In genomic region chr1:167271841-167272240, GRCm38 (mm10) we compare ENCODE assay signal across 10 mouse cellular contexts. TPM values are rescaled to one million over a fixed set of nuclear protein-coding genes. Genes with fewer than 3 reads are reported as not detected.
DNase-seq lines count a peak whose midpoint lies in the region; ATAC-seq and TF ChIP-seq lines count a peak whose summit lies in the region.
"Had no signal": no experiment of that assay in that cellular context is flagged by ENCODE, and none has a peak within 500 bp of the region (broad histone marks: within the 10 kb centered on the region; RNA-seq: fewer than 3 reads in every experiment).

No protein-coding gene starts in this region.

- H3K27ac ChIP-seq in forebrain, embryonic 12.5 days = 0 out of 2 replicates have a peak overlapping the region, but pooled peaks have one; percentile 31
- no peak overlapping the region for H3K27ac ChIP-seq in forebrain, embryonic 11.5 days (ENCODE audit: low read depth, low read length)
- H3K27ac ChIP-seq in liver, adult 2 months (replicated peaks; ENCODE audit: insufficient read depth, low read depth, low read length) = 0 out of 2 replicates have a peak overlapping the region, but pooled peaks have one; percentile 7
- H3K27ac ChIP-seq in limb, embryonic 13.5 days = peak overlapping the region; percentile 39; the same call in 1 of the 2 replicates
- H3K27ac ChIP-seq: kidney, postnatal 0 days had no signal

- DNase-seq in forebrain, embryonic 11.5 days (ENCODE audit: low spot score) = no peak
- DNase-seq in liver, adult 2 months (ENCODE audit: extremely low read depth, low read depth, low spot score) = peak; percentile 84
- no peak for DNase-seq in liver
- no peak for DNase-seq in cerebellum, adult 9-10 months
- DNase-seq in embryo, embryonic 10 days (ENCODE audit: low spot score) = no peak

- no peak for TF ChIP-seq CTCF in liver, adult 2 months (IDR thresholded peaks at IDR 0.05; ENCODE audit: low read depth, low read length)

- no peaks in the 10 kb centered on the region for H3K9me3 ChIP-seq in forebrain, embryonic 12.5 days
- no peaks in the 10 kb centered on the region for H3K9me3 ChIP-seq in forebrain, embryonic 11.5 days (ENCODE audit: control insufficient read depth, low read length)
- H3K9me3 ChIP-seq in limb, embryonic 13.5 days = no peaks in the 10 kb centered on the region
- H3K9me3 ChIP-seq: hindbrain, embryonic 15.5 days had no signal

- no peak for ATAC-seq in forebrain, embryonic 12.5 days (ENCODE audit: low FRiP score)
- ATAC-seq in forebrain, embryonic 11.5 days (replicated peaks; ENCODE audit: low FRiP score) = no peak
- ATAC-seq in limb, embryonic 13.5 days (ENCODE audit: low FRiP score, low read depth) = no peak
- ATAC-seq in megakaryocyte, adult 5-6 weeks (ENCODE audit: poor library complexity, severe bottlenecking) = 0 out of 2 replicates have a peak, but pooled peaks have one; percentile 6

- H3K4me2 ChIP-seq in forebrain, embryonic 12.5 days = no peak overlapping the region
- H3K4me2 ChIP-seq in forebrain, embryonic 11.5 days (ENCODE audit: low read depth, low read length, severe bottlenecking) = no peak overlapping the region
- H3K4me2 ChIP-seq in limb, embryonic 13.5 days (replicated peaks) = 0 out of 2 replicates have a peak overlapping the region, but pooled peaks have one; percentile 19

- H3K4me1 ChIP-seq in forebrain, embryonic 12.5 days = peaks cover 52% of the 10 kb centered on the region
- H3K4me1 ChIP-seq in forebrain, embryonic 11.5 days (replicated peaks; ENCODE audit: control insufficient read depth, insufficient read depth, low read length) = peaks cover 15% of the 10 kb centered on the region
- peaks cover 17% of the 10 kb centered on the region for H3K4me1 ChIP-seq in liver, adult 2 months (ENCODE audit: control insufficient read depth, insufficient read depth, low read length)
- peaks cover 42% of the 10 kb centered on the region for H3K4me1 ChIP-seq in limb, embryonic 13.5 days

- H3K4me3 ChIP-seq in forebrain, embryonic 12.5 days (replicated peaks) = no peak overlapping the region
- H3K4me3 ChIP-seq in forebrain, embryonic 11.5 days (ENCODE audit: low read depth, low read length) = no peak overlapping the region
- H3K4me3 ChIP-seq in liver, adult 2 months (ENCODE audit: insufficient read depth, low read depth, low read length) = no peak overlapping the region
- H3K4me3 ChIP-seq in limb, embryonic 13.5 days = no peak overlapping the region
- H3K4me3 ChIP-seq: hindbrain, embryonic 15.5 days had no signal

- H3K9ac ChIP-seq in forebrain, embryonic 12.5 days = no peak overlapping the region
- H3K9ac ChIP-seq in forebrain, embryonic 11.5 days (ENCODE audit: low read length) = no peak overlapping the region
- H3K9ac ChIP-seq in liver, adult 2 months (ENCODE audit: low read depth, low read length) = no peak overlapping the region
- no peak overlapping the region for H3K9ac ChIP-seq in limb, embryonic 13.5 days
- H3K9ac ChIP-seq: hindbrain, embryonic 15.5 days had no signal

- no peaks in the 10 kb centered on the region for H3K27me3 ChIP-seq in forebrain, embryonic 12.5 days
- no peaks in the 10 kb centered on the region for H3K27me3 ChIP-seq in forebrain, embryonic 11.5 days (ENCODE audit: control insufficient read depth, insufficient read depth, low read length)
- H3K27me3 ChIP-seq in liver, adult 2 months (ENCODE audit: control insufficient read depth, insufficient read depth, low read length) = no peaks in the 10 kb centered on the region
- no peaks in the 10 kb centered on the region for H3K27me3 ChIP-seq in limb, embryonic 13.5 days
- H3K27me3 ChIP-seq: hindbrain, embryonic 15.5 days had no signal

- no peaks in the 10 kb centered on the region for H3K36me3 ChIP-seq in forebrain, embryonic 12.5 days (replicated peaks)
- H3K36me3 ChIP-seq in forebrain, embryonic 11.5 days (ENCODE audit: control insufficient read depth, insufficient read depth, low read length) = no peaks in the 10 kb centered on the region; the same call in 1 of the 2 replicates
- no peaks in the 10 kb centered on the region for H3K36me3 ChIP-seq in liver, adult 2 months (ENCODE audit: control insufficient read depth, insufficient read depth, low read length)
- no peaks in the 10 kb centered on the region for H3K36me3 ChIP-seq in limb, embryonic 13.5 days
- H3K36me3 ChIP-seq: hindbrain, embryonic 15.5 days had no signal

- no peak for TF ChIP-seq POLR2A in liver, adult 2 months (IDR thresholded peaks at IDR 0.05; ENCODE audit: extremely low read depth, insufficient read depth, low read length)

- peaks cover 9% of the 10 kb centered on the region; the same call in 1 of the 2 replicates for H3K79me2 ChIP-seq in liver, adult 2 months (ENCODE audit: control insufficient read depth, insufficient read depth, low read length)

- 68% methylated on average over 8 of the region's 8 CpGs for WGBS in forebrain, embryonic 12.5 days
- 66% methylated on average over 8 of the region's 8 CpGs for WGBS in forebrain, embryonic 11.5 days
- 4% methylated on average over 8 of the region's 8 CpGs for WGBS in liver, adult 2 months
- WGBS in limb, embryonic 13.5 days = 32% methylated on average over 8 of the region's 8 CpGs

RNA-seq across cellular contexts. Expression of gene Uck2, which starts 13.3 kb away (rescaled TPM):
- 119 and 123 TPM in 2 replicates for polyA plus RNA-seq in forebrain, embryonic 12.5 days (2016; fragmentation: Nextera tagmentation; extraction: Ambion mirVana)
- 125 and 140 TPM in 2 replicates for polyA plus RNA-seq in forebrain, embryonic 11.5 days (2014; fragmentation: Nextera tagmentation; extraction: Ambion mirVana)
- total RNA-seq in liver, adult 2 months (2014; rRNA removed) = 7.0 and 7.2 TPM in 2 replicates
- polyA plus RNA-seq in liver, adult 2 months (2012; rRNA removed) = 7.3 and 9.7 TPM in 2 replicates
- 78.3 and 83.2 TPM in 2 replicates for polyA plus RNA-seq in limb, embryonic 13.5 days (2015; fragmentation: Nextera tagmentation; extraction: Ambion mirVana)
- 71.2 and 79.5 TPM in 2 replicates for total RNA-seq in megakaryocyte, adult 5-6 weeks (2015)
- total RNA-seq in megakaryocyte, adult 5-6 weeks (2017) = 75.3 and 77.6 TPM in 2 replicates

RNA-seq across cellular contexts. Expression of gene Tmco1, which starts 36.3 kb away (rescaled TPM):
- polyA plus RNA-seq in forebrain, embryonic 12.5 days (2016; fragmentation: Nextera tagmentation; extraction: Ambion mirVana) = 68.3 and 70.9 TPM in 2 replicates
- 75.2 and 78.5 TPM in 2 replicates for polyA plus RNA-seq in forebrain, embryonic 11.5 days (2014; fragmentation: Nextera tagmentation; extraction: Ambion mirVana)
- 142 and 162 TPM in 2 replicates for total RNA-seq in liver, adult 2 months (2014; rRNA removed)
- 70.2 and 71.5 TPM in 2 replicates for polyA plus RNA-seq in liver, adult 2 months (2012; rRNA removed)
- 80.4 and 81.8 TPM in 2 replicates for polyA plus RNA-seq in limb, embryonic 13.5 days (2015; fragmentation: Nextera tagmentation; extraction: Ambion mirVana)
- total RNA-seq in megakaryocyte, adult 5-6 weeks (2015) = 168 and 194 TPM in 2 replicates
- 167 and 196 TPM in 2 replicates for total RNA-seq in megakaryocyte, adult 5-6 weeks (2017)
